Mouse (Mus musculus) bone marrow macrophage, adult 2 months (primary cell): ENCODE data around the gene Pou3f1.

Experiments used
- CTCF ChIP-seq: IDR thresholded peaks from 2 replicates; pipeline ENCODE4 v1.5.1; 2012; ENCODE audit warnings: low read depth, mild to moderate bottlenecking, low read length, moderate library complexity
- POLR2A ChIP-seq: IDR thresholded peaks from 2 replicates; pipeline ENCODE4 v1.6.1; 2012; ENCODE audit warnings: mild to moderate bottlenecking, low read depth, low read length, borderline replicate concordance

GRCm38 (mm10) chr4:124646591-124646990 lies 10.0 kb upstream of the Pou3f1 start:
- no peak for TF ChIP-seq POLR2A
- no peak for TF ChIP-seq CTCF
